In genomic region chr4:130302285-130302870, GRCm38 (mm10) we compare ENCODE assay signal across 23 mouse cellular contexts. TPM values are rescaled to one million over a fixed set of nuclear protein-coding genes. Genes with fewer than 3 reads are reported as not detected.
DNase-seq lines count a peak whose midpoint lies in the region; ATAC-seq and TF ChIP-seq lines count a peak whose summit lies in the region.
"Had no signal": no experiment of that assay in that cellular context is flagged by ENCODE, and none has a peak within 500 bp of the region (broad histone marks: within the 10 kb centered on the region; RNA-seq: fewer than 3 reads in every experiment).

No protein-coding gene starts in this region.

- in situ Hi-C loops in ES-E14 (cut with MboI; ENCODE audit: low sequenced_read_pairs in 2 of 2, unreplicated experiment in 2 of 2), result no loop called here

- no peak for ATAC-seq in liver, postnatal 0 days
- no peak for ATAC-seq in kidney, embryonic 15.5 days (replicated peaks; ENCODE audit: low FRiP score)
- ATAC-seq: midbrain, embryonic 15.5 days had no signal

- WGBS in liver, postnatal 0 days (ENCODE audit: insufficient replicate concordance), result 45% methylated on average over 12 of the region's 12 CpGs
- WGBS in kidney, embryonic 15.5 days, result 53% methylated on average over 12 of the region's 12 CpGs

- H3K36me3 ChIP-seq in ES-Bruce4 (ENCODE audit: control insufficient read depth, insufficient read depth, low read length, poor library complexity, severe bottlenecking) (no peaks in the 10 kb centered on the region), ES-E14 (ENCODE audit: control insufficient read depth, insufficient read depth, low read length, poor library complexity, severe bottlenecking) (no peaks in the 10 kb centered on the region)
- no peaks in the 10 kb centered on the region for H3K36me3 ChIP-seq in liver, postnatal 0 days (replicated peaks; ENCODE audit: insufficient read depth, low read length)
- no peaks in the 10 kb centered on the region for H3K36me3 ChIP-seq in kidney, embryonic 15.5 days
- H3K36me3 ChIP-seq: embryonic facial prominence, embryonic 12.5 days; hindbrain, embryonic 12.5 days; limb, embryonic 12.5 days; lung, embryonic 15.5 days; midbrain, embryonic 15.5 days had no signal

- peaks cover 29% of the 10 kb centered on the region for H3K4me1 ChIP-seq in ES-Bruce4 (ENCODE audit: control insufficient read depth, insufficient read depth, low read length)
- peaks cover 18 to 49% of the 10 kb centered on the region in 2 experiments for H3K4me1 ChIP-seq in ES-E14 (ENCODE audit: control insufficient read depth in 2 of 2, insufficient read depth in 2 of 2, low read length in 2 of 2, poor library complexity in 1 of 2)
- peaks cover 7% of the 10 kb centered on the region; the same call in 1 of the 2 replicates for H3K4me1 ChIP-seq in liver, postnatal 0 days (ENCODE audit: insufficient read depth)
- peaks cover 20% of the 10 kb centered on the region for H3K4me1 ChIP-seq in kidney, embryonic 15.5 days
- H3K4me1 ChIP-seq: embryonic facial prominence, embryonic 12.5 days; lung, embryonic 15.5 days had no signal

- TF ChIP-seq POLR2A in ES-Bruce4 (IDR thresholded peaks at IDR 0.05; ENCODE audit: insufficient read depth, low read length), result no peak

- no peak overlapping the region for H3K4me2 ChIP-seq in liver, postnatal 0 days (ENCODE audit: low read depth, low read length)
- H3K4me2 ChIP-seq in kidney, embryonic 15.5 days, result no peak overlapping the region
- H3K4me2 ChIP-seq: embryonic facial prominence, embryonic 12.5 days; hindbrain, embryonic 12.5 days; limb, embryonic 12.5 days; lung, embryonic 15.5 days; midbrain, embryonic 15.5 days had no signal

- no peak for TF ChIP-seq CTCF in ES-Bruce4 (IDR thresholded peaks at IDR 0.05; ENCODE audit: low read depth, low read length)
- TF ChIP-seq CTCF in liver, postnatal 0 days (IDR thresholded peaks at IDR 0.05; ENCODE audit: low read depth), result no peak

- H3K4me3 ChIP-seq in ES-Bruce4 (ENCODE audit: low read depth, low read length), result no peak overlapping the region
- H3K4me3 ChIP-seq in ES-E14 (ENCODE audit: insufficient read depth in 1 of 2, low read depth in 1 of 2, low read length in 2 of 2, poor library complexity in 1 of 2, severe bottlenecking in 1 of 2), result no peak overlapping the region
- H3K4me3 ChIP-seq in liver, postnatal 0 days (ENCODE audit: low read depth, low read length), result no peak overlapping the region
- H3K4me3 ChIP-seq in kidney, embryonic 15.5 days (replicated peaks), result no peak overlapping the region
- H3K4me3 ChIP-seq: embryonic facial prominence, embryonic 12.5 days; hindbrain, embryonic 12.5 days; limb, embryonic 12.5 days; lung, embryonic 15.5 days; midbrain, embryonic 15.5 days; myocyte had no signal

- H3K27ac ChIP-seq in ES-Bruce4 (ENCODE audit: insufficient read depth, low read length) (peak overlapping the region; percentile 37; the same call in 1 of the 2 replicates), ES-E14 (ENCODE audit: insufficient read depth, low read depth, low read length, poor library complexity, severe bottlenecking) (no peak overlapping the region)
- H3K27ac ChIP-seq in liver, postnatal 0 days (ENCODE audit: low read depth), result no peak overlapping the region
- H3K27ac ChIP-seq in kidney, embryonic 15.5 days, result no peak overlapping the region
- H3K27ac ChIP-seq: embryonic facial prominence, embryonic 12.5 days; hindbrain, embryonic 12.5 days; limb, embryonic 12.5 days; lung, embryonic 15.5 days; midbrain, embryonic 15.5 days had no signal

- H3K9me3 ChIP-seq in ES-Bruce4 (replicated peaks; ENCODE audit: control insufficient read depth, insufficient read depth, low read length, poor library complexity, severe bottlenecking), result no peaks in the 10 kb centered on the region
- no peaks in the 10 kb centered on the region for H3K9me3 ChIP-seq in ES-E14 (ENCODE audit: control insufficient read depth, insufficient read depth, low read depth, low read length)
- no peaks in the 10 kb centered on the region for H3K9me3 ChIP-seq in liver, postnatal 0 days (ENCODE audit: low read length)
- H3K9me3 ChIP-seq in kidney, embryonic 15.5 days (replicated peaks), result no peaks in the 10 kb centered on the region
- H3K9me3 ChIP-seq: embryonic facial prominence, embryonic 12.5 days; hindbrain, embryonic 12.5 days; limb, embryonic 12.5 days; lung, embryonic 15.5 days; midbrain, embryonic 15.5 days had no signal

- DNase-seq in ES-E14 (ENCODE audit: low read depth, low spot score), result peak; percentile 68
- DNase-seq in liver, result peak; percentile 57
- no peak for DNase-seq in liver, postnatal 0 days
- DNase-seq in adrenal gland, postnatal 10 days, result no peak
- no peak for DNase-seq in layer of hippocampus, adult 9-10 months (ENCODE audit: low spot score)
- DNase-seq: cerebellum, adult 8-10 months; heart, postnatal 10 days; kidney, adult 8-10 months; kidney, postnatal 4 days; right cerebral cortex, postnatal 14 days; thymus, adult 2 months had no signal

- H3K9ac ChIP-seq in ES-Bruce4 (ENCODE audit: low read depth, poor library complexity, severe bottlenecking), result no peak overlapping the region
- no peak overlapping the region for H3K9ac ChIP-seq in ES-E14 (ENCODE audit: insufficient read depth, low read depth, low read length, poor library complexity, severe bottlenecking)
- H3K9ac ChIP-seq in liver, postnatal 0 days (replicated peaks), result no peak overlapping the region
- H3K9ac ChIP-seq in kidney, embryonic 15.5 days, result no peak overlapping the region
- H3K9ac ChIP-seq: embryonic facial prominence, embryonic 12.5 days; hindbrain, embryonic 12.5 days; limb, embryonic 12.5 days; lung, embryonic 15.5 days; midbrain, embryonic 15.5 days had no signal

- TF ChIP-seq EP300 in ES-Bruce4 (IDR thresholded peaks at IDR 0.05; ENCODE audit: insufficient read depth, low read depth, low read length), result peak; percentile 80; the same call in 1 of the 2 replicates
- TF ChIP-seq EP300 in liver, postnatal 0 days (IDR thresholded peaks at IDR 0.05; ENCODE audit: low read depth), result 0 out of 2 replicates have a peak, but pooled peaks have one; percentile 21

- no peaks in the 10 kb centered on the region for H3K27me3 ChIP-seq in ES-Bruce4 (ENCODE audit: control insufficient read depth, insufficient read depth, low read length, poor library complexity, severe bottlenecking)
- H3K27me3 ChIP-seq in liver, postnatal 0 days (ENCODE audit: insufficient read depth, low read length), result peaks cover 24% of the 10 kb centered on the region
- H3K27me3 ChIP-seq in kidney, embryonic 15.5 days, result peaks cover 28% of the 10 kb centered on the region

TF ChIP-seq in ES-E14, 5 proteins besides CTCF, POLR2A, EP300 and RAD21:
- TF ChIP-seq HCFC1 (IDR thresholded peaks at IDR 0.05; ENCODE audit: borderline replicate concordance, insufficient read depth, low read length) (no peak), ZNF384 (IDR thresholded peaks at IDR 0.05; ENCODE audit: low read depth, low read length) (no peak), MAFK (IDR thresholded peaks at IDR 0.05; ENCODE audit: insufficient read depth, low read depth, low read length) (no peak), CHD2 (IDR thresholded peaks at IDR 0.05; ENCODE audit: low read depth, low read length) (no peak), ZC3H11A (IDR thresholded peaks at IDR 0.05; ENCODE audit: borderline replicate concordance, low read depth, low read length) (no peak)

RNA-seq across cellular contexts. Expression of gene Fabp3, which starts 6.0 kb away (rescaled TPM):
- 803 and 870 TPM in 2 replicates for polyA plus RNA-seq in ES-Bruce4 (2011; ENCODE audit: insufficient read depth, insufficient read length, low read depth, missing spikeins)
- total RNA-seq in ES-E14 (2012; rRNA removed), result 97.5 and 145 TPM in 2 replicates
- 1.3 and 26.0 TPM in 2 replicates for polyA plus RNA-seq in liver, postnatal 0 days (2015; fragmentation: Nextera tagmentation; extraction: Ambion mirVana)
- polyA plus RNA-seq in kidney, embryonic 15.5 days (2015; fragmentation: Nextera tagmentation; extraction: Ambion mirVana), result 70.7 and 81.3 TPM in 2 replicates
- 100 to 1,000 TPM; 110 to 422 TPM for total RNA-seq in adrenal gland, postnatal 10 days (2021)

RNA-seq across cellular contexts. Expression of gene Gm10570, which starts 6.1 kb away (rescaled TPM):
- not detected in 2 replicates for polyA plus RNA-seq in ES-Bruce4 (2011; ENCODE audit: insufficient read depth, insufficient read length, low read depth, missing spikeins)
- total RNA-seq in ES-E14 (2012; rRNA removed), result 0.49 TPM in 1 of 2 replicates, not detected in the other
- not detected in 2 replicates for polyA plus RNA-seq in liver, postnatal 0 days (2015; fragmentation: Nextera tagmentation; extraction: Ambion mirVana)
- polyA plus RNA-seq in kidney, embryonic 15.5 days (2015; fragmentation: Nextera tagmentation; extraction: Ambion mirVana), result 0.36 and 0.57 TPM in 2 replicates
- total RNA-seq in adrenal gland, postnatal 10 days (2021), result 1 to 10 TPM in 1 of 2 experiments, not detected in 1; 1.3 TPM
- total RNA-seq: megakaryocyte, adult 5-6 weeks had no signal
- polyA plus RNA-seq: C2C12; embryonic facial prominence, embryonic 12.5 days; intestine, embryonic 14.5 days; limb, embryonic 12.5 days; lung, embryonic 15.5 days; stomach, embryonic 16.5 days; thymus, adult 2 months had no signal

RNA-seq across cellular contexts. Expression of gene Serinc2, which starts 23.4 kb away (rescaled TPM):
- polyA plus RNA-seq in ES-Bruce4 (2011; ENCODE audit: insufficient read depth, insufficient read length, low read depth, missing spikeins), result 12.9 and 15.2 TPM in 2 replicates
- 4.6 and 8.0 TPM in 2 replicates for total RNA-seq in ES-E14 (2012; rRNA removed)
- 3.4 and 4.4 TPM in 2 replicates for polyA plus RNA-seq in liver, postnatal 0 days (2015; fragmentation: Nextera tagmentation; extraction: Ambion mirVana)
- 43.8 and 48.8 TPM in 2 replicates for polyA plus RNA-seq in kidney, embryonic 15.5 days (2015; fragmentation: Nextera tagmentation; extraction: Ambion mirVana)
- 1 to 10 TPM; 2.9 to 5.1 TPM for total RNA-seq in adrenal gland, postnatal 10 days (2021)

RNA-seq across cellular contexts. Expression of gene Zcchc17, which starts 57.4 kb away (rescaled TPM):
- polyA plus RNA-seq in ES-Bruce4 (2011; ENCODE audit: insufficient read depth, insufficient read length, low read depth, missing spikeins), result 21.3 and 25.1 TPM in 2 replicates
- total RNA-seq in ES-E14 (2012; rRNA removed), result 22.3 and 33.3 TPM in 2 replicates
- 26.3 and 27.5 TPM in 2 replicates for polyA plus RNA-seq in liver, postnatal 0 days (2015; fragmentation: Nextera tagmentation; extraction: Ambion mirVana)
- polyA plus RNA-seq in kidney, embryonic 15.5 days (2015; fragmentation: Nextera tagmentation; extraction: Ambion mirVana), result 65.6 and 75.1 TPM in 2 replicates
- 10 to 100 TPM; 35.5 to 38.7 TPM for total RNA-seq in adrenal gland, postnatal 10 days (2021)

RNA-seq across cellular contexts. Expression of gene Snrnp40, which starts 57.6 kb away (rescaled TPM):
- polyA plus RNA-seq in ES-Bruce4 (2011; ENCODE audit: insufficient read depth, insufficient read length, low read depth, missing spikeins), result 84.2 and 88.4 TPM in 2 replicates
- 136 and 147 TPM in 2 replicates for total RNA-seq in ES-E14 (2012; rRNA removed)
- 37.7 and 39.9 TPM in 2 replicates for polyA plus RNA-seq in liver, postnatal 0 days (2015; fragmentation: Nextera tagmentation; extraction: Ambion mirVana)
- 165 and 173 TPM in 2 replicates for polyA plus RNA-seq in kidney, embryonic 15.5 days (2015; fragmentation: Nextera tagmentation; extraction: Ambion mirVana)
- total RNA-seq in adrenal gland, postnatal 10 days (2021), result 10 to 100 TPM; 35.3 to 39.0 TPM

Comparison
In these comparisons a context has a peak if more than half of its experiments do, and no peak if none do; other contexts are left out.
1. DNase-seq: peak in ES-E14 (single experiment) and liver (single experiment); none in liver, postnatal 0 days (single experiment), adrenal gland, postnatal 10 days (single experiment) and layer of hippocampus, adult 9-10 months (single experiment).